Mouse (Mus musculus) v-Abl transformed pro-B cells (cell line): ENCODE data around the gene Ccdc149.

Experiments used
- in situ Hi-C, 2 experiments: fragments of 400-800 bp; cut with MboI; formaldehyde crosslinking; loops; one replicate each; pipeline ENCODE4 v1.15.1; 2025; ENCODE audit not compliant: unreplicated experiment in 2 of 2

The Ccdc149 gene

DNA sequence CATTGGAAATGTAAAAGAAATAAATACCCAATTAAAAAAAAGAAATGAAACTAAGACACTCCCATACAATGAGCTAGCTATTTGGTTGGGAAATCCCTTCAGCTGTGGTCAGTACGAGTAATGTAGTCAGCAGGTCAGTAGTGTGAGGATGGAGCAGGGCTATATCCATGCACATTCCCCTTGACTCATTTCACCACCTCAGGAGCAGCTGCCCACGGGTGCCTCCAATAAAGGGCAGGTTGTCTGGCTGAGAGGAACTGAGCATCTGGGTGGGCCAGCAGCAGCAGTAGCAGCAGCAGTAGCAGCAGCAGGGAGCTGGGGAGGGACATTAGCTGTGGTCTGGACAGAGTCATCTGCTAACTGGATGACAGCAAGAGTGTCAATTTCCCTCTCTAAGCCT, 85.3 kb downstream of the Ccdc149 start:
- in situ Hi-C loops = no loop called here

DNA sequence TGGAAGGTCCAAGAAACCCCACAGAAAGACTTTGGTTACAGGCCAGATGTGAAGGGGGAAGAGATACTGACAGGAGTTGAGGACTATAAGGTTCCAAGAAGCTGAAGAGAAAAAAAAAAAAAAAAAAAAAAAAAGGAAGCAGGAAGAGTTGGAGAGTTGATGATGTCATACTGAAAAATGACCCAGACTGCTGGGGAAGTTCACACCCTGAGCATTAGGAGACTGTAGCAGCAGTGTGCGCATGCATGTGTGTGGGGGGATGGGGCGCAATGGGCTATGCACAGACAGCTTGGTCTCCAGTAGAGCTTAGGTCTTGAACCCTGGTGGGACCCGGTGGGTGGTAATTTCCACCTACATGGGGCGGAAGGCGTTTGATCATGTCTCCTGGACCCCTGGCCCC, 87.6 kb downstream of the Ccdc149 start:
- in situ Hi-C loops = no loop called here

DNA sequence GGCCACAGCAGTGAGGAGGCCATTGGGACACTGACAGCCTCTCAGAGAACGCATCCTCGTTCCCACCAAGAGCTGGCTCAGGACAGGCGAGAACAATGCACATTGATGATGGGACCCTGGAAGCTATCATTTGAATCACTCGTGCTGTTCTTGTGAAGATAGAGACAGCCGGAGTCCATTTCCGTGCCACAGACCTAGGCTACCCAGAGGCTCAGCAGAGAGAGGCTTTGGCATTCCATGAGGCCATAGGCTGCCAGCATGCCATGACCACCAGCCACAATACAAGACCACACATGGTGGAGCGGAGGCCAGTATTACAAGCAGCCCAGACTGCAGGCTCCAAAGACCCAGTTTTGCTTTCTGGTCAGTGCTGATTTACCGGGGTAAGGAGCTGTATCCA, 88.5 kb downstream of the Ccdc149 start:
- in situ Hi-C loops = no loop called here

DNA sequence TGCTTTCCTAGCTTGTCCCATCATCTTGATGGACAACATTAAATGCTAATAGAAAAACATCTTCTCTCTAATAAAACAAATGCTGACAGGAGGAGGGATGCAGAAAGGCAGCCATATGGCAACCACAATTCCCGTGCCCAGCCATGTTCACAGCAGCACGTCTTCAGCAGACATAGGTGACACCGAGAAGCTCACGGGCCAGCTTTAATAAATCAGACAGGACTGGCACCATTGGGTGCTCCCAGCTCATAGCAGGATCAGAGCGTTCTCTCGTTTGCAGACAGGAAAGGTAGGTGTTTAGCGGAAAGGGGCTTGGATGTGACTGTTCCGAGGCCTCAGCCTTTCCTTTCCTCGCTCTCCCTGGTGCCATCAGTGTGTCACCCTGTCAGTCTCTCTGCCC, 95.5 kb downstream of the Ccdc149 start:
- in situ Hi-C loops = no loop called here

DNA sequence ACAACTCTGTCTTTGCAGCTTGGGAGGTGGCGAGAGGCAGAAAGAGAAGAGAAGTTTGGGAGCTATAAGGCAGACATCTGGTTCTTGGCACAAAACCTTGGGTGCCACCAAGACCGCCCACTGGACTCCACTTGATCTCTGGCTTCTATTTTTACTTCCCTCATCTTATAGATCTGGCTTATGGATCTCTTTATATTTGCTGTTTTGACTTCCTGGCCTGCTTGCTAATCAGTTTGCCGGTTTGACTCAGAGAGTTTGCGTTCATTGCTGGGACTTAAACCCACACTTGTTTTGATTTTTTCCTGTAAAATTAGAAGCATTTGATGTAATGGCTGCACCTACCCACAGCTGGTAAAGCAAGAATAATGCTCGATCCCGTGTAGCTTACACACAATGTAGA, 100.4 kb downstream of the Ccdc149 start:
- in situ Hi-C loops = no loop called here

DNA sequence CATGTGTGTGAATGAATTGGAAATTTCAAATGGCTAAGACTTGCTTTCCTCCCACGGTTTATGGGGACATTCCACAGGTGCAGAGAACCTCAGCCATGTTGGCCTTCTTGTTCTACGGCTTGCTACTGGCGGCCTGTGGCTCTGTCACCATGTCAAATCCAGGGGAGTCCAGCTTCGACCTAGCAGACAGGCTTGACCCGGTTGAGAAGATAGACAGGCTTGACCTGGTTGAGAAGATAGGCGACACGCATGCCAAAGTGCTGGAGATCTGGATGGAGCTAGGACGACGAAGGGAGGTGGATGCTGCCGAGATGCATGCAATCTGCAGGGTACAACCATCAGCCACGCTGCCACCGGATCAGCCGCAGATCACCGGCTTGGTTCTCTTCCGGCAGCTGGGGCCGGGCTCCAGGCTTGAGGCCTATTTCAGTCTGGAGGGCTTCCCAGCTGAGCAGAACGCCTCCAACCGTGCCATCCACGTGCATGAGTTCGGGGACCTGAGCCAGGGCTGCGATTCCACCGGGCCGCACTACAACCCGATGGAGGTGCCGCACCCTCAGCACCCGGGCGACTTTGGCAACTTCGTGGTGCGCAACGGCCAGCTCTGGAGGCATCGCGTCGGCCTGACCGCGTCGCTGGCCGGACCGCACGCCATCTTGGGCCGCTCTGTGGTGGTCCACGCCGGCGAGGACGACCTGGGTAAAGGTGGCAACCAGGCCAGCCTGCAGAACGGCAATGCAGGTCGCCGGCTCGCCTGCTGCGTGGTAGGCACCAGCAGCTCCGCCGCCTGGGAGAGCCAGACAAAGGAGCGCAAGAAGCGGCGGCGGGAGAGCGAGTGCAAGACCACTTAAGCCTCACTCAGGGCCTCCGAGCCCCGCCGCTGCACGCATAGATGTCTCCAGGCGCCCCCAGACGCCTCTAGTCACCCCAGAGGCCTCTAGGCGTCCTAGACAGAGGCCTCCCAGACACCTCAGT, 103.2 kb downstream of the Ccdc149 start:
- in situ Hi-C loops = no loop called here

DNA sequence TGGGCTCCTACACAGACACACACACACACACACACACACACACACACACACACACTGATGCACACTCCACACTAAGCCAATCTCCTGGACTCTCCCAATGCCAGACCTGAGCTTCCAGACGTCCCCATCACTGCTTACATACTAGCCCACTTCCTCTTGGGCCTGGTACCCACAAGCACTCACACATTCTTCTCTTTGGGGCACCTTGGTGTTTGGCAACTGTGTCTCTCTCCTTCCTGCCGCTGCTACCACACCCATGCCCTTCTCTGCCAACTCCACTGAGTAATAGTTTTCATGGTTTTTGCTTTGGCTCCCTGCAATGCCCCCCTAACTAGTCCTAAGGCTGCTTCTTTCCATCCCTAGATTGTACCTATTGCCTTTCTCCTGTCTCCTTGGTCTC, 104.7 kb downstream of the Ccdc149 start:
- in situ Hi-C loops = no loop called here

DNA sequence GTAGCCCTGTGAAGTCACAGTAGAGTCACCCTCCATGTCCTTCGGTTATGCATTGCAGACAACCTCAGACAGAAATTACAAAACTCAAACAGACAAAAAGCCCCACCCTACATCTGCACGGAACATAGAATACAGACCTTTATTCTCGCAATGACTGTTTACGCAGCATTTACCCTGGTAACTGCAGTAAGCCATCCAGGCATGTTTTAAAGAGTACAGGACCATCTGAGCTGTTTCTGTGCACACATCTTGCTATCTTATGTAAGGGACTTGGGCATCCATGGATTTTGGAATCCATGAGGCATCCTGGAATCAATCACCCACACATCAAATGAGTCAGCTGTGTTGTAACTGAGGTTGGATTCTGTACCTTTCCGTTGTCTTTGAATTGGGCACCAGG, 105.4 kb downstream of the Ccdc149 start:
- in situ Hi-C loops = no loop called here

DNA sequence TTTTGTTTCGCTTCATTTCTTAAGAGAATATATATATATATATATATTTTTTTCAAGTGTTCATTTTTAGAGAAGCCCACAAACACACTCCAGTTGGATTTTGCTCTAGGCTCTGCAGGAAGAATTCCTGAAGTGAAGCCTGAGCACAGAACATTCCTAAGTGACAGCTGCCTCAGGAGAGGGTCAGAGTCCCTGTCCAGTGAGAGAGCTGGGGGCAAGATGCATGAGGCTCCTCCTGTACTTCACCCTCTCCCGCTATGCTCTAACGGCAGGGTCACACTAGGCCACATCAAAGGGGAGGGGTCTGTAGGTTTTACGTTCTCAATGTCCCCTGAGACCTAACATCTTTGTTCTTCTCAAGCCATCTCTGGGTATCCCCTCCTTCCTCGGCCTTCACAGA, 106.8 kb downstream of the Ccdc149 start:
- in situ Hi-C loops = no loop called here

DNA sequence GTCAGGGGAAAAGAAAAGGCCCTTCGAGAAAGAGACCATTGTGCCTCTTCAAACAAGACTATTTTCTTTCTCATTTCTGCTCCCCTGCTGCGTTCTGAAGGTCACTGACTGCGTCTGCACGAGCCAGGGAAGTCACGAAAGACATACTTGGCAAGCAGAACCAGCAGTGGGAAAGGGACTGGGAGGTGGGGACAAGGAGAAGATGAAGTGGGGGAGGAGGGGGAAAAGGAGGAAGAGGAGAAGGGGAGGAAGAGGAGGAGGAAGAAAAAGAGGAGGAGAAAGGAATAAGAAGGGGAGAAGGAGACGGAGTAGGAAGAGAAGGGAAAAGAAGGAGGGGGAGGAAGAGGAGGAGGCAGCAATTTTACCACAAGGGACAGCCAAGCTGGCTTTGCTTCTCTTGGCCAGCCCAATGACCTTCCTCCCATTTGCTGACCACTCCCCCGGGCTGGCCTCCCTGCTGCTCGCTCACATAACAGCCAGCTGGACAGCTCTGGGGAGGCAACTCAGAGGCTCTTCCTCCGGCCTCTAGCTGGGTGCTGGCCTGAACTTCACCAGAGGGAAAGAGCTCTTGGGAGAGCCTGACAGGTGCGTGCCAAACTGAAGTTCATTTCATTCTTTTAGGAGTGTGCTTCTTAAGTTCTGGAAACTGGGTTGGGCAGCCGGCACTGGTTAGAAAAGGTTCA, 107.7 kb downstream of the Ccdc149 start, which contains the start of gene Sod3:
Gene Sod3 (plus strand): TSS at position 324 of the 683 bp plus-strand sequence.
- in situ Hi-C loops = no loop called here

DNA sequence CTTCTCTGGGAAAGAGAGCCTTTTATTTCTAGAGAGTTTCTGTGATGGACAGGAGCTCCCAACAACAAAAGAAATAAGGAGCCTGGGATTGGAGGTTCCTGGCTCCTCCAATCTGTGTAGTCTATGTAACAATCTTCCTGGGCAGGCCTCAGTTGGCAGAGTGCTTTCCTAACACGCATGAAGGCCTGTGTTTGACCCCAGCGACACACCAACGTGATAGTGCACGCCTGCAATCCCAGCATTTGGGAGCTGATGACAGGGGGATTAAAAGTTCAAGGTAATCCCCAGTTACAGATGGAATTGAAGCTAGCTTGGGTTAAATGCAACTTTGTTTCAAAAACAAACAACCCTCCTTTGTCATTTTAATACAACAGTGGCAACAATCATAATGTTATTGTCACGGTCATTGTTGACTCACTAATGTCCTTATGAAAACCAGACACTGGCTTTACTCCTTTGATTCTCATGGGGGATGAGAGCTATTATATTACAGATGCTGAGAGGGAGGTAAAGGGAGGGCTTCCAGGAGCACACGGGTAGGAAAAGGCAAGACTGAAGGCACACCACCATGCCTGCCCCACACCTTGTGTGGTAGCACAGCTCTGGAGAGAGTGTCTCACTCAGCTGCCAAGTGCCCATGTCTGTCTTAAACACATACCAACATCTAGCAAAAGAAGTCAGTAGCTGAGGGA, 108.4 kb downstream of the Ccdc149 start:
- in situ Hi-C loops = no loop called here

DNA sequence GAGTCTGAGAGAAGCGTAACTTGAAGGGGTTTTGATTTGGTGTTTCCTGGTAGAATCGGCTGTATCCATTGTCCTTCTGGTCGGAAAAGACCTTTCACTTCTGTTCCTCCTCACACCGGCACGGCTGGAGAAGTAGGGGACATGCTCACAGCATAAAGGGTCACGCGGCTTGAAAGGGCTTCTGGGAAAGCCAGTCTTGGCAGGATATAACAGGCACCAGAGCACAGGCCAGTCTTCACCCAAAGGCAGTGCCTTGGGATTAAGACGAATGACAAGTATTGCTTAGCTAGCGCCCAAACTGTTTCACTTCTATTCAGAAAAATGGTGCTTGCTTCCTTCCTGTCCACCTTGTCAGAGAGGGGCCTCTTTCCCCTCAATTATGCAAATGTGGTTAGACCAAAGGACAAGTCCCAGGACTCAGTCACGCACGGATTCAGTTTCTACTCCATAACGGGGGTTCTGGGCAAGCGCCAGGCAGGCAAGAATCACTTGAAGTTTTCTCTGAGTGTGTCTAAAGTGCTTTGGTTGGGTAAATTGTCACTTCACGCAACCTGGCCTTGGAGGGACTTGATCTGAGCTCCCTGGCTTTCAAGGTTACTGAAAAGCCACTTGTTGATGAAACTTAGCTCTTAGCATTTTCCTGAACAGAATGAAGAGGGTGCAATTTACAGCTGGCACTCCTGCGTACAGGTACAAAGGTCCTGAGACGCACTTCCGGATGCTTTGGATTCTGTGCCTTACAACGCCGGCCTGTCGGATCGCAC, 110.9 kb downstream of the Ccdc149 start:
- in situ Hi-C loops = no loop called here

DNA sequence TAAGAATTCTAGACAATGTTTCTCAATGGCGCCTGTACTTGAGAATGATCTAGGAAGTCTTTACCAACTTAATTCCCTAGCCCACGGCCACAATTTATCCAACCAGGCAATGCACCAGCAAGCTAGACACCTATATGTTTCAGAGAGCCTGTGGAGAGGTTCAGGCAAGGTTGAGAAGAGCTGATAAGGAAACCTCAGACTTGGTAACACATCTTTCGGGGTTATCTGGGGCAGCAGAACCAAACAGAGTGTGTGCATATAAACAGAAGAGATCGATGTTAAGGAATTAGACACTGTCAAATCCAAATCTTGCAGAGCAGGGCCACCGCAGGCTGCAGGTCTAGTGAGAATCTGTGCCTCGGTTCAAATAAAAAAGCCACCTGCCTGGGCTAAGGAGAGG, 113.2 kb downstream of the Ccdc149 start:
- in situ Hi-C loops = no loop called here

DNA sequence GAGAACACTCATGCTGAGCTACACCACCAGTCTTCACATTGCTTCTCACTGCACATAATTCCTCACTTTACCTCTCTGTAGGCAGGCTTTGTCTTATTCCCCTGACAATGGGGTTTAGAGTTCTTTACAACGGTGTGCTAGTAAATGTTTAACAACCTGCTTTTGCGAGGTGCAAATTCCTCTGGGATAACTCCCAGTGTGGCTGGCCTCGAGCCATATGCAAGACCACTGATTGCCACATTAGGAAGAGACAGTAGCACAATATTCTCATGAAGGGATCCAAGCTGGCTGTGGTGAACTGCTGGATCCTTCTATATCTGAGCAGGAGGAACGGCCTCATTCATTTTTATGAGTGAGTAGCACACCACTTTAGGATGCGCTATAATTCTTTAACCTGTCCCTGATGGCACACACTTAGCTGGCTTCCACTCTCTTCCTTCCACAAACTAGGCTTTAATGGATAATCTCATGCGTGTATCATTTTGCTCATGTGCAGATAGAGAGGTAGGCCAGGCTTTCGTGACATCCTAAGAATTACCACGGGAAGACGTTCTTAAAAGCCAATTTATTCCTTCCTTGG, 114.1 kb downstream of the Ccdc149 start:
- in situ Hi-C loops = no loop called here

DNA sequence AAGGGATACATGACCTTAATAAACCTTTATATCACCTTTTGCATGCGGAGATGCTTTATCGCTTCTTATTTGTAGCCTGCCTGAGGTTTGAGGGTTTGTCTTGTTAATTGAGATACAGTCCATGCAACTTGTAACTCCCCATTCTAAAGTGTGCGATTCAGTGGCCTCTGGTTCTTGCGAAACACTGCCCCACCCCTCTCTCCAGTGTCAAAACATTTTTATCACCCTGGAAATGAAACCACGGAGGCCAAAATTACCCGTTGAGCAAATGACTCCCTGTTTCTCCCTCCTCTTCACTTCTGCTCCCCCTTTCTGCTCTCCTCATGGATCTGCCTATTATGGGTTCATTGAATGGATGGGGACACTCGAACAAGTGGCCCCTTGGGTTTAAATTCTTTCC, 115.7 kb downstream of the Ccdc149 start:
- in situ Hi-C loops = no loop called here

DNA sequence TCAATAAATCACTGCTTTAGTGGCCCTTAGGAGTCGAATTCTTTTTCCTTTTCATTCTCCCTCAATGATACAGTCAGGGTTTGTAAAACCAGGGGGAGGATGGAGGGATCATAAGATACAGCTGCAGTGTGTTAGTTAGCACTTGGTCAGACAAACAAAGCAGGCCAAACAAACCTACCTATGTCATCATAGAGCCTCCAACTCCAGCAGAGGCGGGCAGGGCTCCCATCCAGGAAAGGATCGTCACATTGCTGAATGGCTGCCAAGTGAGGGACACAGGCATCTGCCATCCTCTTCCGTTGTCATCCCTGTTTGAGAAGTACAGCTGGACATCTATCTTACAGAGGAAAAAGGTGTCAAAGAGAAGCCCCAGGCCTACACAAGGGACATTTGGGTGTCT, 116.9 kb downstream of the Ccdc149 start:
- in situ Hi-C loops = no loop called here

DNA sequence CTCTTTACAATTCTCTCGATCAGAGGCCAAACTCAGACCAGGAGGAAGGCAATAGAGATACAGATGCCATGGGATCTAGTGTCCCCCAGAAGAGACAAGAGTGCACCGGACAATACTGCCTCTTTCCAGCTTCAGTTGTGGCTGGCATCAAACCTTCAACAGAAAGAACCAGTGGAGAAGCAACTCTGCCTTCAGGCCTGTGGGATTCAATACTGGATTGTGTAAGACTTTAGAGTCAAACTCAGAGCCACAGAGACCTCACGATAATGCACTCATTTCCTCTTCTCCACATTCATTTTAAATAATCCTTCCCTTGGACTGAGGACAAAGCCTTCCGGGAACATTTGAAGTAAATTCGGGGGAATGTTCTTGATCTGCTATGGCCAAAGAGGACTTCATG, 118.6 kb downstream of the Ccdc149 start:
- in situ Hi-C loops = no loop called here

DNA sequence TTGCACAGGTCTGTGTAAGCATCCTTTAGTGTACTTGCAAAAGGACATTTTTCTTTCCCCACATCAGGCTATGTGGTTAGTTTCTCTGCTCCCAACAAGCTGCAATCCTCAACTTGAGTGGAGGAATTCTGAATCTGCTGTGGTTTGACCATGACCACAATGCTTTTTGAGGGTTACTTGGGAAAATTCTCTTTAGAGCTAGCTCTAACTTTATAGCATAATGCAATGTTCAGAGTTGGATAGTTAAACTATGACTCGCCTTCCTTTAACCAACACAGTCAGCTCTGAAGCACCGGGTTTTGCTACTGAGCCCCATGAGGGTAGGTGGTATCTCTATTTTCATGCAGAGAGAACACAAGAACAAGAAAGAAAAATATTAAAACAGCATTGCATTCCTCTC, 119.8 kb downstream of the Ccdc149 start:
- in situ Hi-C loops = no loop called here

DNA sequence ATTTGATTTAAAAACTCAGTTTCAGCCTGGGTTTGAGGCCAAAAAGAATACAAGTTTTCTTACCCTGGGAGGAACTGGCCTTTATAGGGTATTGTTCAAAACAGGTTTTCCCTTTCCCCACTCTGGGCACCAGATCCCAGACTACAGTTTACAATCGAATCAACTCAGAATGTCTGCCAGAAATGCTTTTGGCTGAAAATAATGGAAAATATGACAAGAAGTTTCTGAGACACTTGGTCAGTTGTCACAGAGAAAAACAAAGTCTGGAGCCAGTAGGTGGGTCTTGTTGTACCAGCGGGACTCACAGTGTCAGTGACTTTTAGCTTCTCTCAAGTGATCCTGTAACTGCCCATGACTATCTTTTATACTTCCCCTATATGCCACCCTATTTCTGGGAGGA, 120.9 kb downstream of the Ccdc149 start:
- in situ Hi-C loops = no loop called here

DNA sequence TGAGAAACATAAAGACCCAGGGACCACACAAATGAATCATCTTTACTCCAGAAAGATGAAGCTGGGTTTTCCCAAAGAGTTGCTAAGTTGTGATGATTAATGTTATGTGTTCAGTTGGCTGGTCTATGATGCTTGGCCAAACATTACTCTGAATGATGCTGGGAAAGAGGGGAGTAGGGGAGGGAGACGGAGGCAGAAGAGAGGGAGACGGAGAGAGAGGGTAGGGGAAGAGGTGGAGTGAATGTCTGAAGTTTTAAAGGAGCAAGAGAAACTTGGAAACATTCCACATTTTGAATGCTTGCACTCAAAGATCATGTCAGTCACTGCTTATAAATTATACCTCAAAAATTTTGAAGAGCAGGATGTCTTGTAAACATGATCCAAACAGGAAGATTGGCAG, 124.4 kb downstream of the Ccdc149 start:
- in situ Hi-C loops = no loop called here
